Mouse (Mus musculus) kidney, adult 2 months (tissue): ENCODE measurements around the gene Snx9.

Experiments
- CTCF ChIP-seq: fragments of 200-500 bp; conservative IDR thresholded peaks from 2 replicates; pipeline ENCODE4 v1.5.1; 2011; ENCODE audit warnings: low read depth, mild to moderate bottlenecking, control low read depth, low read length, moderate library complexity, mixed read lengths; ENCODE audit not compliant: insufficient read depth, insufficient read length
- POLR2A ChIP-seq: fragments of 200-500 bp; IDR thresholded peaks from one replicate; pipeline ENCODE4 v1.6.1; 2011; ENCODE audit warnings: low read depth, low read length, control low read depth

DNA sequence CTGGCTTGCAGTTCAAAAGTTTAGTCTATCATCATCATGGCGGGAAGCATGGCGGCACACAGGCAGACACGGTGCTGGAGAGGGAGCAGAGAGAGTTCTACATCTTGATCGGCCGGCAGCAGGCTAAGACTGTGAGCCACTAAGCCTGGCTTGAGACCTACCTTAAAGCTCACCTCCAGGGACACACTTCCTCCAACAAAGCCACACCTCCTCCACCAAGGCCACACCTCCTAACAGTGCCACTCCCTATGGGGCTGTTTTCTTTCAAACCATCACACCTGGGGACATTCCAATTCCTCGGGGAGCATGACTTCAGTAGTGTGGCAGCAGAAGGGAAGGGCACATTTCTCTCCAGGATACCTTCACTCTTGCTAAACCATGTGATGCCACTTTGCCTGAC is 127.4 kb downstream of the Snx9 start:
- TF ChIP-seq CTCF (no peak), POLR2A (no peak)
